Mouse (Mus musculus) hindbrain, embryonic 10.5 days (tissue): ENCODE results near the gene Sergef. TPM values are rescaled to one million over a fixed set of nuclear protein-coding genes. Genes with fewer than 3 reads are reported as not detected.

Experiments
- DNase-seq: peaks from one replicate; pipeline ENCODE4 v3.0.0-alpha.2; 2017; ENCODE audit warnings: low spot score
- H3K27ac ChIP-seq: fragments of 300-500 bp; sonication (generic); 2 replicates; pipeline ENCODE4 v1.5.1; 2016; ENCODE audit warnings: mild to moderate bottlenecking, moderate library complexity
- H3K27me3 ChIP-seq: fragments of 300-500 bp; sonication (generic); 2 replicates; pipeline ENCODE4 v1.6.1; 2016; ENCODE audit warnings: mild to moderate bottlenecking; ENCODE audit not compliant: poor library complexity, insufficient read depth, severe bottlenecking
- H3K36me3 ChIP-seq: fragments of 300-500 bp; sonication (generic); 2 replicates; pipeline ENCODE4 v1.6.1; 2016; ENCODE audit warnings: mild to moderate bottlenecking, moderate library complexity
- H3K4me1 ChIP-seq: fragments of 300-500 bp; sonication (generic); replicated peaks from 2 replicates; pipeline ENCODE4 v1.6.1; 2016; ENCODE audit warnings: mild to moderate bottlenecking
- H3K4me3 ChIP-seq: fragments of 300-500 bp; sonication (generic); 2 replicates; pipeline ENCODE4 v1.5.1; 2016; ENCODE audit warnings: mild to moderate bottlenecking, moderate library complexity
- H3K9me3 ChIP-seq: fragments of 300-500 bp; sonication (generic); 2 replicates; pipeline ENCODE4 v1.6.1; 2016; ENCODE audit warnings: mild to moderate bottlenecking, moderate library complexity
- WGBS: fragments of 180-500 bp; shearing (Covaris S2); methylation state at CpG from one replicate; pipeline ENCODE4 v1.1.7; 2016; 5-methylcytosine and 5-hydroxymethylcytosine counted together
- polyA plus RNA-seq: library from polyadenylated mRNA; unstranded; fragments of >200 nt; fragmentation: Nextera tagmentation; extraction: Ambion mirVana; gene quantifications from 2 replicates; pipeline ENCODE4 v1.2.1, GENCODE M21; 2016

Sergef gene
- polyA plus RNA-seq, 1 experiment from 2014 or later = 18.7 TPM

GRCm38 (mm10) chr7:46544195-46544641 is 95.4 kb downstream of the Sergef start:
- Histone ChIP-seq H3K27me3 (no peaks in the 10 kb centered on the region), H3K36me3 (no peaks in the 10 kb centered on the region), H3K4me3 (no peak overlapping the region), H3K27ac (no peak overlapping the region), H3K4me1 (no peaks in the 10 kb centered on the region), H3K9me3 (no peaks in the 10 kb centered on the region)
- no peak for DNase-seq
- 92% methylated on average over 12 of the region's 12 CpGs for WGBS

- Histone ChIP-seq H3K4me1 (no peaks in the 10 kb centered on the region), H3K27ac (no peak overlapping the region), H3K27me3 (no peaks in the 10 kb centered on the region), H3K4me3 (no peak overlapping the region), H3K9me3 (no peaks in the 10 kb centered on the region), H3K36me3 (no peaks in the 10 kb centered on the region)
- no peak for DNase-seq
- WGBS = 90% methylated on average over 3 of the region's 3 CpGs
Measured at GRCm38 (mm10) chr7:46542117-46542516, 97.5 kb downstream of the Sergef start.

DNA sequence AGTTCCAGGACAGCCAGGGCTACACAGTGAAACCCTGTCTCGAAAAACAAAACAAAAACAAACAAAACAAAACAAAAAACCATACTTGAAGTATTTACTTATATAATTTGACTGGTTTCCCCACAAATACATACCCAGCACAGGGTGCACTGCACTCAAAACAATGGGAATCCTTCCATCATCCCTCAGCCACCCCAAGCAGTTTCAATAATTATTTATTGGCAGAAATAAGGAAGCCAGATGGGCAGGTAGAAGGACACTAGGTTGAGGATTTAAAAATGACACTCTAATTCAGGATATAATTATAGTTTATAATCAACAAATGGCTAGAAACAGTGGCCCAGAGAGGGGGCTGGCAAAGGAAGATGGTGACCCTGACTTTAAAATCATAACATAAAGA is 99.0 kb downstream of the Sergef start:
- H3K4me3 ChIP-seq = no peak overlapping the region
- no peak for DNase-seq
- WGBS = 66% methylated on average over 1 of the region's 1 CpGs
- no peaks in the 10 kb centered on the region for H3K9me3 ChIP-seq
- no peaks in the 10 kb centered on the region for H3K27me3 ChIP-seq
- peaks cover 10% of the 10 kb centered on the region for H3K4me1 ChIP-seq
- H3K36me3 ChIP-seq = no peaks in the 10 kb centered on the region
- no peak overlapping the region for H3K27ac ChIP-seq

DNA sequence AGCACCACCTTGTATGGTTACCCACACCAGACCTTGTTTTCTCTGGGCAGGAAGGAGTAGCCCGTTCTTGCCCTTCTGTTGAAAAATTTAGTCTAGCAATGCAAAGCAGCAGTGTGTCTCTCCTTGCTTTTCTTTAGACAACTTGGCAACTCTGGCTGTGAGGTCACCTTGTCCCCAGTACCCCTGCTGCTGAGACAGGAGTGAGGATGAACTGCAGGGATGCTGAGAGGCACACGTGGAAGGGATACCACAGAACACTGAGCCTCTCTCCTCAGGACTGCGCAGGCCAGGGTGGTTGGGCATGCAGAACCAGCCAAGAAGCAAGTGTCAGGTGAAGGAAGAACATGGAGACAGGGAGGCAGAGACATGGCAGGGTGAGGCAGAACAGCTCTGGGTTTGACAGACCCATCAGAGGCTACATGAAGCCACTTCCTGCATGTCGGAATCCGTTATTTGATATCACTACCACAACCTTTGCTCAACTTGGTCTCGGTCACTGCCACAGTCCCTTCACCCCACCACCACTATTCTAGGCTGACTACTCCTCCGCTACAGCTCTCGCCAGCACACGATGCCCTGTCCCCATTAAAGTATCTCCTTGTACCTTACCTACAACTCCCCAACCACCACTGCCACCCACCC is 103.0 kb downstream of the Sergef start:
- H3K27ac ChIP-seq = no peak overlapping the region
- 85% methylated on average over 9 of the region's 9 CpGs for WGBS

DNA sequence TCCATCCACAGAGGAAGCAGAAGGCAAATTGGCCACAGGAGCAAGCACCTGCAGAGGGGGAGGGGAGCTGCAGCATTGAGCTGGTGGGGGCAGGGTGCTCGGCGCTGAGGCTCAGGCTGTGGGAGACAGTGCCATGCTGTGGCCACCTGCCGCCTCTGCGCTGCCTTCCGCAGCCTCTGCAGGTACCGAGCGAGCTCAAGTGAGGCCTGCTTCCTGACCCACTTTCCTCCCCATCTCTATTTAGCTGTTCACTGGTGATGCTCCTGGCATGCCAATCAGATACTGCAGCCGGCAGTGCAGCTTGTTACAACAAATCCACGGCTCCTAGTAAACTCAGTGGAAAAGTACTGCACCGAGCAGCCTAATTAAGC is 104.2 kb downstream of the Sergef start:
- peaks cover 32% of the 10 kb centered on the region for H3K4me1 ChIP-seq
- H3K36me3 ChIP-seq = no peaks in the 10 kb centered on the region
- no peak overlapping the region for H3K4me3 ChIP-seq
- H3K27ac ChIP-seq = peak overlapping the region; percentile 37; the same call in 1 of the 2 replicates
- H3K27me3 ChIP-seq = no peaks in the 10 kb centered on the region
- DNase-seq = no peak
- no peaks in the 10 kb centered on the region for H3K9me3 ChIP-seq
- 24% methylated on average over 10 of the region's 10 CpGs for WGBS

More for the DNA sequence above, 103.0 kb downstream of the Sergef start:
- Histone ChIP-seq H3K4me1 (peaks cover 32% of the 10 kb centered on the region), H3K27me3 (no peaks in the 10 kb centered on the region), H3K9me3 (no peaks in the 10 kb centered on the region), H3K36me3 (no peaks in the 10 kb centered on the region), H3K4me3 (no peak overlapping the region)
- DNase-seq = no peak

- H3K9me3 ChIP-seq = no peaks in the 10 kb centered on the region
- 82% methylated on average over 11 of the region's 11 CpGs for WGBS
- no peak overlapping the region for H3K4me3 ChIP-seq
- peaks cover 36% of the 10 kb centered on the region for H3K4me1 ChIP-seq
- H3K27ac ChIP-seq = peak overlapping the region; percentile 37; the same call in 1 of the 2 replicates
- no peaks in the 10 kb centered on the region for H3K27me3 ChIP-seq
- no peak for DNase-seq
- H3K36me3 ChIP-seq = no peaks in the 10 kb centered on the region
Measured at GRCm38 (mm10) chr7:46534767-46535428, 104.7 kb downstream of the Sergef start.

- H3K4me3 ChIP-seq = no peak overlapping the region
- no peaks in the 10 kb centered on the region for H3K36me3 ChIP-seq
- H3K4me1 ChIP-seq = peaks cover 39% of the 10 kb centered on the region
- 81% methylated on average over 11 of the region's 11 CpGs for WGBS
- H3K27me3 ChIP-seq = no peaks in the 10 kb centered on the region
- no peak for DNase-seq
- H3K9me3 ChIP-seq = no peaks in the 10 kb centered on the region
- H3K27ac ChIP-seq = no peak overlapping the region
Measured at GRCm38 (mm10) chr7:46533518-46533917, 106.1 kb downstream of the Sergef start.

GRCm38 (mm10) chr7:46531345-46531744 is 108.3 kb downstream of the Sergef start:
- H3K36me3 ChIP-seq = no peaks in the 10 kb centered on the region
- no peaks in the 10 kb centered on the region for H3K27me3 ChIP-seq
- no peak for DNase-seq
- H3K27ac ChIP-seq = no peak overlapping the region
- no peaks in the 10 kb centered on the region for H3K9me3 ChIP-seq
- H3K4me1 ChIP-seq = peaks cover 40% of the 10 kb centered on the region
- 84% methylated on average over 5 of the region's 5 CpGs for whole genome bisulfite sequencing
- H3K4me3 ChIP-seq = no peak overlapping the region

GRCm38 (mm10) chr7:46529930-46530329 is 109.7 kb downstream of the Sergef start:
- H3K27me3 ChIP-seq = no peaks in the 10 kb centered on the region
- no peak overlapping the region for H3K27ac ChIP-seq
- no peaks in the 10 kb centered on the region for H3K36me3 ChIP-seq
- peaks cover 25% of the 10 kb centered on the region for H3K4me1 ChIP-seq
- WGBS = 48% methylated on average over 8 of the region's 8 CpGs
- H3K9me3 ChIP-seq = no peaks in the 10 kb centered on the region
- DNase-seq = no peak
- no peak overlapping the region for H3K4me3 ChIP-seq

DNA sequence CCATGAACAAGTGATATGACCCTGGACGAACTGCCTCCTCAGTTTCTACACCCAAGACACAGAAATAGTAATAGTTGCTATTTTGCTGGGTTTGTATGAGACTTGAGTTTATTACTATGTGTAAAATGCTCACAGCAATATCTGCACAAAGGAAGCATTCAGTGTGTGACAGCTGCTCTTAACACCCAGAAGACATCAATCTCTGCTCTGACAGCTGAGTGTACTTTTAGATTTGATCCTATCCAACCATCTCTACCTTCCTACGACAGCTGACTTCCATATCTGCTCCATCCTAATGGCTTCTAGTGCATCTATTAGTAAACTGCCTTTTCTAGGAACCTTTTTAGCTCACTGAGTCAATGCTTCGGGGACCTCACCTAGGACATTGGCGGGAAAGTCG is 110.3 kb downstream of the Sergef start:
- H3K36me3 ChIP-seq = no peaks in the 10 kb centered on the region
- 91% methylated on average over 5 of the region's 5 CpGs for WGBS
- H3K4me1 ChIP-seq = peaks cover 21% of the 10 kb centered on the region
- H3K4me3 ChIP-seq = no peak overlapping the region
- no peak overlapping the region for H3K27ac ChIP-seq
- H3K9me3 ChIP-seq = no peaks in the 10 kb centered on the region
- no peaks in the 10 kb centered on the region for H3K27me3 ChIP-seq
- no peak for DNase-seq

DNA sequence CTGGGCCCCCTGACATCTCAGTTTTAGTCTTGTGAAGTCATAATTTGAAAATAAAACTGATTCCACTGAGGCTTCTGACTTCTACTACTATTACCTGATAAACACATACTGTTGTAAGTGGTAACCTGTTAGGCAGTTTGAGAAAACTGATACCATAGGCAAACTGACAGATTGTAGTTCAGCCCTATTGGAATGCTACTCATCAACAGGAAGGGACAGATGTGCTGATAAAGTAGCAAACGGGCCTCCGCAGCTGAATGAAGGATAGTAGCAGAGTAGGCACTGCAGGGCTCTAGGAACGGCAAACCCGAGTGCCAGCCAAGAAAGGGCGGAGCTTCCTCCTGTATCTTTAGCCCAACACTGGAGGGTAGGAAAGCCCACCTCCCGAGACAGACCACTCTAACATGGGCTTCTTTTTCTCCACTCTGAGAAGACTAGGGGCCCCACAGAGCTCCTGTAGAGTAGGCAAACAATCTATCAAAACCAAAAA is 112.9 kb downstream of the Sergef start:
- WGBS = 62% methylated on average over 6 of the region's 6 CpGs
- H3K36me3 ChIP-seq = no peaks in the 10 kb centered on the region
- no peak overlapping the region for H3K4me3 ChIP-seq
- no peaks in the 10 kb centered on the region for H3K9me3 ChIP-seq
- H3K27ac ChIP-seq = no peak overlapping the region
- H3K4me1 ChIP-seq = peaks cover 10% of the 10 kb centered on the region; the same call in 1 of the 2 replicates
- H3K27me3 ChIP-seq = no peaks in the 10 kb centered on the region
- no peak for DNase-seq

- Histone ChIP-seq H3K27ac (no peak overlapping the region), H3K36me3 (no peaks in the 10 kb centered on the region), H3K4me1 (peaks cover 3% of the 10 kb centered on the region; the same call in 1 of the 2 replicates), H3K9me3 (no peaks in the 10 kb centered on the region), H3K4me3 (no peak overlapping the region), H3K27me3 (no peaks in the 10 kb centered on the region)
- 88% methylated on average over 7 of the region's 7 CpGs for WGBS
- no peak for DNase-seq
Measured at GRCm38 (mm10) chr7:46523215-46523614, 116.4 kb downstream of the Sergef start.

- peaks cover 2% of the 10 kb centered on the region; the same call in 1 of the 2 replicates for H3K4me1 ChIP-seq
- 95% methylated on average over 17 of the region's 17 CpGs for WGBS
- DNase-seq = no peak
- H3K27ac ChIP-seq = no peak overlapping the region
- no peak overlapping the region for H3K4me3 ChIP-seq
- no peaks in the 10 kb centered on the region for H3K27me3 ChIP-seq
- H3K36me3 ChIP-seq = no peaks in the 10 kb centered on the region
- no peaks in the 10 kb centered on the region for H3K9me3 ChIP-seq
Measured at GRCm38 (mm10) chr7:46521794-46522193, 117.8 kb downstream of the Sergef start.
